Mouse (Mus musculus): Measurements from ENCODE around the gene Supt5.
A peak's percentile ranks its signal among the peaks of the same experiment; 100 is the strongest.

Gene Supt5

DNA sequence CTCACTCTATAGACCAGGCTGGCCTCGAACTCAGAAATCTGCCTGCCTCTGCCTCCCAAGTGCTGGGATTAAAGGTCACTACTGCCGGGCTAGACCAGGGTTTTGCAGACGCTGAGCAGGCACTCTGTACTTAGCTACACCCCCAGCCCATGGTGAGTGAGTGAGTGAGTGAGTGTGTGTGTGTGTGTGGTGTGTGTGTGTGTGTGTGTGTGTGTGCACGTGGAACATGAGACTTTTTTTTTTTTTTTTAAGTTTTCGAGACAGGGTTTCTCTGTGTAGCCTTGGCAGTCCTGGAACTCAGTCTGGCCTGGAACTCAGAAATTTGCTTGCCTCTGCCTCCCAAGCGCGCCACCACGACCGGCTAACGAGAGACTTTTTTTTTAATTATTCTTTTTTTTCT lies 36.1 kb upstream of the Supt5 start:
- no peak for DNase-seq (ENCODE audit: low read depth, low spot score)

DNA sequence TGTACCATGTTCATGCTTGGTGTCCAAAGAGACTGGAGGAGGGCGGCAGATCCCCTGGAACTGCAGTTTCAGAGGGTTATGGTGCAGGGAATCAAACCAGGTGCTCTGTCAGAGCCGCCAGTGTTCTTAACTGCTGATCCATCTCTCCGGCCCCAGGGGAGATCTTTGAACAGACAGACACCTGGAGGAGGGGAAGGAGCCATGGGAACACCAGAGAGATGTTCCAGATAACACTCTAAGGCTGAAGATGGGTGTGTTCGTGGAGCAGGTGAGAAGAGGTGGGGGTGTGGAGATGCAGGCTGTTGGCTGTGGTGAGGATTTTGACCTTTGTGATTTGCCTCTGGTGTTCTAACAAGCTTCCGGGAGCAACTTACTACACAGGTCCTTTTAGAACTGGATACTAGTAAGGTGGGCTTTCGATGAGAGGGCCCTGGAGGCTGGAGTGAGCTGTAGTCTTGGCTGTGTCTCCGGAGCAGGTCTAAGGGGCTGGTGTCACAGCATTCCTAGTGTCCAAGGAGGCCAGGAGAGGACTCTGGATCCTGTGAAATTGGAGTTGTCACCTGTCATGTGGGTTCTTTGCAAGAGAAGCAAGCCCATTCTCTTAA lies 35.4 kb upstream of the Supt5 start:
- no peak for DNase-seq (ENCODE audit: low read depth, low spot score)

DNA sequence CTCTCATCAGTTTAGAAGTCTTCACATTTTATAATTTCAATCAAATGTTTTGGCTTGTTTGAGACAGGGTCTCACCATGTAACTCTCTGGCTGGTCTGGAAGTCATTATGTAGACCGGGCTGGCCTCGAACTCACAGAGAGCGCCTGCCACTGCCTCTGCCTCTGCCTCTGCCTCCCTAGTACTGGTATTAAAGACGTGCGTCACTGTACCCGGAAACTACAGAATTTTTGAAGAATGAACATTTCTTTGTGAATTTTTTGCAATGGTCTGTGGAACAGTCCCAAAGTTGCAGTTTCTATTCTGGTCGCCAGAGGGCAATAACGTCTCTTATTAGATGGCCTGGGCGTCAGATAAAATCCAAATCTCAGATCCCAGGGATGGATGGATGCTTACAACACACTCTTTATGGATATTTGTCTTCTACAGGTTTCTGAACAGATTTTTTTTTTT lies 34.6 kb upstream of the Supt5 start:
- DNase-seq (ENCODE audit: low read depth, low spot score): peak; percentile 90

DNA sequence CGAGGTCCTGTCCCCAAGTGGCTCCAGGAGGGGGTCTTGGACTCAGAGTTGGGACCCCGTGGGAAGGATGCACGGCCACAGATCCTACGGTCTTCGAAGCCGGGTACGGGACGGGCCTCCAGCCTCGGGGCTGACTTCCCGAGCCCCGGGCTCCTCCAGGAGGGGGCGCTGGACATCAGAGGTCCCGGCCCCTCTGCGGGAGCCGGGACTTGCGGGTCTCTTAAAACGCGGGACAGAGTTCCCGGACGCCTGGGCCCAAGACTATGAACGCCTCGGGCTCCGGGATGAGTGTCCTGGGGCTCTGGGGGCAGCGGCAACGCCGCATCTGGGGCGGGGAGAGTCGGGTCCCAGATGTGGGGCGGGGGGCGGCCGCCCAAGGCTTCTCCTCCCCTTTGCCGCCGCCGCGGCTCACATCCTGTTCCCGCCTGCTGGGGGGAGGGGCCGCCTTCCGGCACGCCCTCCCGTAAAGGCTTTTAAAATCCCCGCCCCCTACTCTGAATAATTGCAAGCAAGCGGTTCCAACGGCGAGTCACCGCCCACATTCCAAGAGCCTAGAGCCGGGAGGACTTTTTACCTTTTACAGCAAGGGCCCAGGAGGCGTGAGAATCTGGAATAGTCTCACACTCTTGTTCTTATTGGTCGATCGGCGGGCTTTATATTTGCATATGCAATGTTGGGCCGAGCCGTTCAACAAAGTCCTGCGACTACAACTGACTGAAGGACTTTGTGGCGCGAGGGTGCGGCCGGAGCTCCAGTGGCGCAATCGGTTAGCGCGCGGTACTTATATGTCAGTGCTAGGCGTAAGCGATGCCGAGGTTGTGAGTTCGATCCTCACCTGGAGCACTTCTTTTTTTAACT lies 33.9 kb upstream of the Supt5 start, which contains the start of gene Plekhg2:
Plekhg2 (minus strand) TSS at position 349 of the 858 bp plus-strand sequence.
- DNase-seq (ENCODE audit: low read depth, low spot score): peak; percentile 100

DNA sequence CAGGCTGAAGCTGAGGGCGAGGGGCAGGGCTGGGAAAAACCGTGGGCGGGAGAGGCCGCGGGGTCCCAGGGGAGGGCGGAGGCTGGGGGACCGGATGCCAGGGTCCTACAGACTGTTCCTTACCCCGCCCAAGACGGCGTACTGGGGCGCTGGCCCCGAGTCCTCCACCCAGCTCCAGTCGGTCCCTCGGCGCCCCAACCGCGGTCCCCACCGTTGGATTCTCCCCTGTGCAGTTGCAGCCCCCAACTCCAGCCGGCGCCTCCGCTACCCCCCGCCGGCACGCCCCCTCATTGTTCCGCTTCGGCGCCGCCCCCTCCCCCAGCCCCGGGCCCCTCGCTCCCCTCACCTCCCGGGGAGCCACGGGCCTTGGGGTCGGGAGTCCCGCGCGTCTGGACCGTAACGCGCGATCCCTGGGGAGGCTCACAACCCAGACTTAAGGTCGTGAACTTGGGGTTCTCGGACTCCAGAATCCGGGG lies 33.0 kb upstream of the Supt5 start:
- DNase-seq (ENCODE audit: low read depth, low spot score): peak; percentile 21

DNA sequence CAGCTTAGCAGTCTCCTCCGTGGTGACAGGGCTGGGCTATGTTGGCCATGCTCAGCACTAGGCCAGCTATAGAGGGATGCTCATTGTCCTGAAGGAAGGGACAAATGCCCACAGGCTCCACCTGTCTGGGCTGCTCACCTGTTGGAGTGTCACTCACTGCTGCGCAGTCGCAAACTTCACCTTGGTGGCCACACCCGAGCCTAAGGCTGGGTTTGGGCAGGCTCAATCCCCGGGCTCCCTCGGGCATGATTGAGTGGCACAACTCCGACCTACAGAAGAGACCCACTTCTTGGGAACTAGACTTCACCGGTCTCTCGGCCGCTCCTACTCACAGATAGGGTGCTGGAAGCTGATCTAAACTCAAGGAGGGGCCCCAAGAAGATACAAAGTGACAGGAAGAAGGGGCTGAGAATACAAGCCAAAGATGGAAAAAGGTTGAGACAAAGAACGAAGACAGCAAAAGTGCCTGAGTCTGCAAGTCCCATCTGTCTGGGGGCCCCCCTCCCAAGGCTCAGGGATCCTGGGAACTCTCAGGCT lies 32.5 kb upstream of the Supt5 start:
- DNase-seq (ENCODE audit: low read depth, low spot score): no peak

DNA sequence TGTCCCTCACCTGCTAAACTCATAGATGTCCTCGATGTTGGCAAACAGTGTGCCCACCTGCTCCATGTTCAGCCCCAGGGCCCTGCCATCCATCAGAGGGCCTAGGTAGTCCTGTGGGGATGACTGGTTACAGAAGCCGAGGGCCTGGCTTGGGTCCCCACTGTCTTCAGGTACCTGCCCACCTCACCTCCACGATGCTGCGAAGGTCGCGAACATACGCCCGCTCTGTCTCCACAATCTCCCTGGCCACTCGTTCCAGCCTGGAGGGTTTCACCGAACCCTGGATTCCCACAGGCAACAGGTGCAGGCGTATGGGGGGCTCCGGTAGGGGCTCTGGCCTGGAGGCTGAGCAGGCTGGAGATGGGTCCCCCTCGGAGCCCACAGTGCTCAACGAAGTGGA lies 31.5 kb upstream of the Supt5 start:
- no peak for DNase-seq (ENCODE audit: low read depth, low spot score)

DNA sequence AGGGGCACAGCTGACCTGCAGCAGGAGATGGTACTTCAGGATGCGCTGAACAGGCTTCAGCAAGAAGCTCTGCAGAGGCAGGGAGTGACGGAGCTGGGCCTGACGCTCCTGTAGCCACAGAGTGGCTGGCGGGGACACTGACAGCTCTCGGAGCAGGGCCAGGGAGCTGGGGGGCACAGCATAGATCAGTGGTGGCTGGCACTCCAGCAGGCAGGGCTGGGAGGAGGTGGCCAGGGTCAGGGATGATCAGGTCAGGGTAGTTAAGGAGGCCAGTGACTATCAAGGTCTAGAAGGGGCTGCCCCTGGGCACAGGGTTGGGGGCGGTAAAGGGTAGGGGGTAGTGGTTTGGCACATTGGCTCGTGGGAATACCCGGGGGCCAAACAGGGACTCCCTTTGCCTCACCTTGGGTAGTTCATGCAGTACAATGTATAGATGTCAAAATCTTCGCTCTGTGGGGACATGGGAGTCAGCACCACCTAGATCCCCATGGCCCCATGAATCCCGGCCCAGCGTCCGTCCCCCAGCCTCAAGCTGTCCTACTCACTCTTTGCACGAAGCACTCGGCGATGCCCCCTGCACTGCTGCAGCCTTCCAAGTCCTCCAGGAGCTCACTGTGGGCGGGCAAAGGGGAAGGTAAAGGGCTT lies 29.9 kb upstream of the Supt5 start:
- DNase-seq (ENCODE audit: low read depth, low spot score): no peak

DNA sequence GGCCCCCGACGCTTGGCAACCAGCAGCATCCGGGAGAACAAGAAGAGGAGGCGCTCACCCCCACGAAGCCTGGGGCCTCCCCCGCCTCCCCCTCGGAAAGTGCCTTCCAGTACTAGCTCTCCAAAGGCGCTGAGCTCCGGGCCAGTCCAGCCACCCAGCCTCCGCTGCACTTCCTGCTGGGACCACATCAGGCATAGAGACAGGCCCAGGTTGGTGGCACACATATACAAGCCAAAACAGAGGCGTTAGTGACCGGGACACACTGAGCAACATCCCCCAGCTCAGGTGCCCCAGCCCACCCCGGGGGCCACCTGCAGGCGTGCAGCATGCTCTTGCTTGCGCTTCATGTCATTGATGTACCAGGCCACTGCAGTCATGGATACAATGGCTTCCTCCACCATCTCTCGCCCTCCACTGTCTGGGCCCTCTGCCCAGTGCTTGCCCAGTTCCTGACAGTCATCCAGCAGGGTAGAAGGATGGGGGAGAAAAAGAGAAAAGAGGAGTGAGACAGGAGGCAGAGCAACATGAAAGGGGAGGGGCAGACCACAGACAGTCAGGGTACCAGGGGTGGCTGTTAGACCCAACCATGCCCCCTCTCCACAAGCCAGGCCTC lies 29.2 kb upstream of the Supt5 start:
- no peak for DNase-seq (ENCODE audit: low read depth, low spot score)

DNA sequence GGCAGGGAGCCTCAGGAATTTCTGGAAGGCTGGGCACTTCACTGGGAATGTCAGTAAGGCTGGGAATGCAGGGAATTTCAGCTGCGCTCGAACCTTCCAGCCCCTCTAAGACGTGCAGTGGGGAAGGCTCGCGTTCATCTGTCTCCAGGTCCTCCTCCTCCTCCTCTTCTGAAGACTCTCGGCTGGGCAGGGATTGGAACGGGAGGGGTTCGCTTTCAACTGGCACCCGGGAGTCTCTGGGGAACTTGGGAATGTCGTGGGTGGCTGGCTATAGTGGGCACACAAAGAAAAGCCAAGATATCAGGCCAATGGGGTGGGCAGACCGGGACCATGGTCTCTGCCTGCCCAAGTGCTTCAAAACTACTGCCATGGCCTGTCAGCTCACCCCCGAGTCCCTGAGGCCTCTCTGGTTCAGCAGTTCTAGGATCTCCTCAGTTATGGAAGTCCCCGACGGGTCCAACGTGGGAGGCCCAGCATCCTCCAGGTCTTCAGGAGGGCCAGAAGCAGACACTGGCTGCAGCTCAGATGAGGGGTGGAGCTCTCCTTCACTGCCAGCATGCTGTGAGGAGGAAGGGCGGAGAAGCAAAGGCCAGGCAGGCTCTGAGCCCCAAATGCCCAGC lies 24.0 kb upstream of the Supt5 start:
- DNase-seq (ENCODE audit: low read depth, low spot score): no peak

DNA sequence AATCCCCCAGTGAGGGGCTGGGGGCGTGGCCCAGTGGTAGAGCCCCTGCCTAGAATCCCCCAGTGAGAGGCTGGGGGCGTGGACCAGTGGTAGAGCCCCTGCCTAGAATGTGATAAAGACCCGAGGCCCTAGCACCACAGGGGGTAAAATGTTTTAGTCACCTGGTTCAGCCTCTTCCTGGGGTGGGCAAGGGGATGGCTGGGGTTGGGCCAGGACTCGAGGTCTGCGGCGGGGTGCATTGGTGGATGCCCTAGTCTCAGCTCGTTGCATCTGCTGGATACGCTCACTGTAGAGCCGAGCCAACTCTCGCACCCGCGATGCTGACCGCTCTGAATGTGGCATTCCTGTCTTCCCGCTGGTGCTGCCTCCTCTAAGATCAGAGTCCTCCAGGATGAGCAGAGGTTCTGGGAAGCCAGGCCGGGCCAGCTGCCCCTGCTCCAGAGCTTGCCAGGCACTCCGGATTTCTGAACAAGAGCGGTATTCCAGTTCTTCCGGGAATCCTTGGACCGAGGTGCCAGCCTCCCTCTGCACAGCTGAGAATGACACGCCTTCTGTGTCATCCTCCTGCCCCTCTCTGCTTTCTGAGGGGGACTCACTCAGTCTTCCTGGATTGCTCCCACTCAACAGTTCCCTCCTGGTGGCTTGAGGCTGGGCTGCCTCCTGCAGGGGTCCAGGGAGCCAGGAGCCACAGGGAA lies 23.2 kb upstream of the Supt5 start:
- DNase-seq (ENCODE audit: low read depth, low spot score): peak; percentile 54

DNA sequence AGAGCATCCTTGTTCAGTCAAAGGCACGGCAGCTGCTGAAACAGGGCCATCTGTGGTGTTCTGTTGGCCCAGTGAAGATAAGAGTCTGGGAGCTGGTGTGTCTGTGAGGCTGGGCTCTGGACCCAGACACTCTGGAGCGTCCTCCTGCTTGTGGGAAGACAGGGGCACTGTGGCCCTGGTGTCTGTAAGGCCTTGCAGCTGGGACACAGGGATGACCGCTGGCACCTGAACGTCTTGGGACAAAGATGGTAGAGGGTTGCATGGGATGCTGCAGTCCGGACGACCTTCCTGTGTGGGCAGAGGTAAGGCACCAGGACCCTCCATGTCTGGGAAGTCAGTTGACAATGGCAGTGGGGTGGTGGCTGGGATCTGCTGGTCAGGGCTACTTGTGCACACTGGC lies 21.7 kb upstream of the Supt5 start:
- no peak for DNase-seq (ENCODE audit: low read depth, low spot score)

DNA sequence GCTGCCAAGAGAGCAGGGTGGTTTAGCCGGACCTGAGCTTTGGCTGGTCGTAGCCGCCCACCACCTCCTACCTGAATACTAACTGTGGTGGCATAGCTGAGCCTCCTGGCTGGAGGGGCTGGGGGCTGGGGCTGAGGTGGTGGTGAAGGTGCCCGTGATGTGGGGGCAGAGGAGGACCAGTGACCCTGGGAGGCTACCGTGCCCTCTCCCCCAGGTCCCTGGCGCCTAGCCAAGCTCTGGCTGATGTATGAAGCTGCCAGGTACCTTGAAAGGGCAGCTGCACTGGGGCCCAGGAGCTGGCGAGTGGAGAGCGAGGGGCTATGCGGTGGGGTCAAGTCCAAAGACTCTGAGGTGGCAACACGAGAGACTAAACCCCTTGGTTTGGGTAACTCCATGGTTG lies 21.3 kb upstream of the Supt5 start:
- DNase-seq (ENCODE audit: low read depth, low spot score): no peak

DNA sequence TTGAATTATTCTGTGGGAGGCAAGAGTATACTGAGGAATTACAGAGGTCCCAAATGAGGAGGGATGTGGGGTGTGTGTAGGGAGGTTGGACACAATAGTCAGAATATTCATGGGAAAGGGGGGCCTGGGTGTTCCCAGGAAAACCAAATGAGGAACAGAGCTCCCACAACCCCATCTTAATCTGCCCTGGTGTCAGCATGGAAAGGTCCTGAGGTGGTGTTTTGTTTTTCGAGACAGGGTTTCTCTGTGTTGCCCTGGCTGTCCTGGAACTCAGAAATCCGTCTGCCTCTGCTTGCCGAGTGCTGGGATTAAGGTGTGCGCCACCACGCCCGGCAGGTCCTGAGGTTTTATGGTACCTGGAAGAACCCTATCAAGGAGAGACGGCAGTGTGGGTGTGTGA lies 19.9 kb upstream of the Supt5 start:
- no peak for DNase-seq (ENCODE audit: low read depth, low spot score)

DNA sequence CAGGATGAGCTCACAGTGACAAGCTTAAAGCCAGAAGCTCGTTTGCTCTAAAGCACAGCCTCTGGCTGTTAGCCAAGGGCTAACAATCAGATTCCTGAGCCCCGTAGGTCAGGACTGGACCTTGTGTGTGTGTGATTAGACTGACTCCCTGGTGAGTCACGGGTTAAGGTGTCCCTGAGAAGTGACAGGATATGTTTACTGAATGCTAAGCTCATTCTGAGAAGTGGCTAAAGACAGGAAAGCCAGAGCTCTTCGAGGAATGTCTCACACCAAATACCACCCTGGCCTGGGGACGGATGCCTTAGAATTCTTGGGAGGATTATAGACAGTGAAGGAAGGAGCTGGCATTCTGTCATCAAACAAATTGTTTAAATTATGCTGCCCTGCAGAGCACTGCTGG lies 19.4 kb upstream of the Supt5 start:
- DNase-seq (ENCODE audit: low read depth, low spot score): no peak

DNA sequence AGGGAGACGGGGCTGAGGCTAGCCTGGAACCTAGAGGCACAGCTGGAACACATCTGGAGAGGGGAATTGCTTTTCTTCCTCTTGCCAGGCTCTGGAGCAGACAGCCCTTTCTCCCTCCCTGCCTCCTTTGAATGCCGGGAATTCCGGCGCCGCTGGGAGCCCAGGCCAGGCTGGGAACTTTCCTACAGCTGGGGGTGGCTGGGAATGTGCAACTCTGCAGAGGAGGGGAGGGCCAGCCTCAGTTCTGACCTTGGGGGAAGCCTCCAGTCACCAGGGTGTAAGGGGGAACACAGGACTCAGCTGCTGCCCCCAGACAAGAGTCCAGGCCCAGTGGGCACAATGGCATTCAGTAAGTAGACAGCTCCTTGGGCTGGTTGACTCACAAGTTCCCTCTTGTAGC lies 18.4 kb upstream of the Supt5 start:
- peak; percentile 87 for DNase-seq (ENCODE audit: low read depth, low spot score)

DNA sequence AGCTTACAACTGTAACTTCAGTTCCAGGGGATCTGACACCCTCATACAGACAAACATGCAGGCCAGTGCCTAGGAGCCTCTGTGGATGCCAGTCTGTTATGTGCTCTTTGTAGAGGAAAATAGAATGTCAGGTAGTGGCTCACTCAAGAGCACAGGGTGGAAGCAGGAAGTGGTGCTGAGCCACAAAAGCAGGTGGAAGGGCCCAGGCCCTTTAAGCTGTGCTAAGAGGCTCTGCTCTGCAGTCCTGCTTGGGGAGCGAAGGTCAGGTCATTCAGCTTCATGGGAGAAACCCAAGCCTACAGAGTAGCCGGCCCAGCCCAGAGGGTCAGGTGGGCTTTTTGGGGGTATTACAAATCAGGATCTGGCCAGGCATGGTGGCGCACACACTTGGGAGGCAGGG lies 16.7 kb upstream of the Supt5 start:
- DNase-seq (ENCODE audit: low read depth, low spot score): no peak

DNA sequence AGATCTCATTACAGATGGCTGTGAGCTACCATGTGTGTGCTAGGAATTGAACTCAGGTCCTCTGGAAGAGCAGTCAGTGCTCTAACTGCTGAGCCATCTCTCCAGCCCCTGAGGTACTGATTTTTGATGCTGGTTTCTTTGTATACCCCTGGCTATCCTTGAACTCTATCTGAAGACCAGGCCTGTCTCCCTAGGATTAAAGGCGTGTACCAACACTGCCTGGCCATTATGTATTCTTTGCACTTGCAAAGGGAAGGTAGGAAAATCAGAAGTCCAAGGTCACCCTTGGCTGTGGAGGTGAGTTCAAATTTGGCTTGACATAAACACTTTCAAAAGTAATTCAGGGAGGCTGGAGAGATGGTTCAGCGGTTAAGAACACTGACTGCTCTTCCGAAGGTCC lies 16.1 kb upstream of the Supt5 start:
- peak; percentile 60 for DNase-seq (ENCODE audit: low read depth, low spot score)

DNA sequence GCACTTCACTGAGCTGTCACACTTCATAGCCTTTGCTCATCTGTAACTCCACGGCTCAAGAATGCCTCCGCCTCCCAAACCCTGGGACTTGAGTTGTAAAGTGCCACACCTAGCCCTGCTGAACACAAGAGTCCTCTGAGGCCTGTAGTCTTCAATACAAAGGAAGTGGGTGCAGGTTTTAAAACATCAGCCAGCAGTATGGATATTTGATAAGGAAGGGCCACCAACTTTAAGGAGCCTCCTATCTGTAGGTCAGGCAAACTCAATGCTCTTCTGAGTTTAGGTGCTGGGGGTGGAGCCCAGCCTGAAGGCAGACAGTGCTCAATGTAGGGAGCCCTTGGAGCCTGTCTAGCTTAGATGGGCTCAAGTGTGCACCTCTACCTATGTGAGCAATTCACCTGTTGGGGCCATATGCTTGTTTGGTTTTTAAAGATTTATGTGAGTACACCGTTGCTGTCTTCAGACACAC lies 15.6 kb upstream of the Supt5 start:
- peak; percentile 79 for DNase-seq (ENCODE audit: low read depth, low spot score)

DNA sequence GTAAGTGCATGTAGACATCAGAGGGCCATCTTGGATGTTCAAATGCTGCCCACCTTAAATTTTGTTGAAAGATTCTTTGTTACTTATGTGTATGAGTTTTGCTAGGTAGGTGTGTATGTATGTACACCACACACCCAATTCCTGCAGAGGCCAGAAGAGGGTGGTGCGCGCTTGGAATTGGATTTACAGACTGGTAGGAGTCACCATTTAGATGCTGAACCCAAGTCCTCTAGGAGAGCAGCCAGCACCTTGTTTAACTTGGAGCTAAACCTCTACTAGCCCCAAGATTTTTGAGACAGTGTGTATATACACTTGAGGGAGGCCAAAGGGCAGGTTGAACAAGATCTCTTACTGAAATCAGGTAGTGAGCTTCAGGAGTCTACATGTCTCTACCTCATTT lies 14.7 kb upstream of the Supt5 start:
- DNase-seq (ENCODE audit: low read depth, low spot score): peak; percentile 55

Data from ZHBTc4 (cell line).